Mouse (Mus musculus) retina, embryonic 14.5 days (tissue): Measurements from ENCODE around the gene Tmem259.

Experiments used
- DNase-seq: peaks from one replicate; pipeline ENCODE4 v3.0.0-alpha.2; 2015; ENCODE audit warnings: low spot score

The Tmem259 gene

DNA sequence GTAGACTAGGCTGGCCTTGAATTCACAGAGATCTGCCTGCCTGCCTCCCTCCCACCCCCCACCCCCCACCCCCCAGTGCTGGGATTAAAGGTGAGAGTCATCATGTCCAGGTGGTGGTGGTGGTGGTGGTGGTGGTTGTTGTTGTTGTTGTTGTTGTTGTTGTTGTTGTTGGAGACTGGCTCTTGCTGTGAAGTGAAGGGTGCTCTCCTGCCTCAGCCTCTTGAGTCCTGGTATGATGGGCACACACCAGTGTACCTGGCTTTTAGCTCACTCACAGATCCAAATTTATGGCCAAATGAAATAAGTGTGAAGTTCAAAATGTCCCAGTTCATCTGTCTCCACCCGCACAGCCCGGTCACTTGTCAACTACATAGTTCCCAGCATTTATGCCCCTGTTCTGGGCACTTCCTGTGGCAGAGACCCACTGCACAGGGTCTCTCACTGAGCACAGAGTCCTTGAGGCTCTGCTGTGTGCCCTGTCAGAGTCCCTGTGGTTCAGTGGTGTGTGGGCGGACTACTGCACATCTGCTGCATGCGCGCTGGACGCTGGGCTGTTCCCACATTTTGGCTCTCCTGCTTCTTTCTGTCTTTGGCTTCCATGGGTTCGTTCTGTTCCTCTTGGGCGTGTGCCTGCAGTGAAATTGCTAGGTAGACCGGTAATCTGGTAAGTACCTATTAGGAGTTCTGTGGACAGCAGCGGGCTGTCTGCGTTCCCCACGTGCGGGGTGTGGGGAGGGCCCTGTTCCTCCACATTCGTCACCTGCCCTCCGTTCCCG is 49.1 kb downstream of the Tmem259 start:
- no peak for DNase-seq

DNA sequence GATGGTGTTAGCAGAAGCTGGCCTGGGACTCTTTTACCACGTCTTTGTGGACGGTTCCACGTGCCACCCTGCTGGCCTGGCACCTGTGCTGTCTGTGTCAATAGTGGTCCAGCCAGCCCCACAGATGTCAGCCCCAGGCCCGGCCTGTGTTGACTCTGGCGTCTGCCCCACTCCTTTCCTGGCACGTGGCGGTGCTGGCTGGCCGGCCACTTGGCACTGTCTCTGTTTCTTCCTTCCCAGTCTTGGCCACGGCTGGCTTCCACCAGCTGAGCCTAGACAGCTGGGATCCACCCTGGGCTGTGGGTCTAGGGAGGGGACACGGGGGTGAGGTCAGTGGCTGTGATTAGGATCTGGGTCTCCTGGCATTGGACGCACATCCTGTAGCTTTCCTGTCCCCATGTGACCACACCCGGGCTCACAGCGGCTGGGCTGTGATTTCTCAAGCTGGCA is 49.8 kb downstream of the Tmem259 start:
- DNase-seq, result no peak

DNA sequence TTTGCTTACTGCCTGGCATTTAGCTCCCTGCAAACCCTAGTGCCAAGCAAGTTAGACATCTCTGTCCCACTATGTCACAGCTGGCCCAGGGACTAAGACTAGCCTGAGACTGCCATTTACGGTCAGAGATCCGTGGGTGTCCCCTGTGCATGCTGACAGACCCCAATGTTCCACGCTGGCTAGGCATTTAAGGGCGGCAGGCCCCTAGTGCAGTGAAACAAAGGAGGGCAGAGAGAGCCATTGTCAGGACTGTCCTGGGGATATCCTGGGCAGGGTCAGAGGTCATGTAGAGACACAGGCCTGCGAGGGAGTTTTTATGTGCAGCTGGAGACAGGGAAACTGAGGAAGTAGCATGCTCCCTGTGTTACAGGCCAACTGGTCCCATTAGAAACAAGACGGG is 50.3 kb downstream of the Tmem259 start:
- no peak for DNase-seq

DNA sequence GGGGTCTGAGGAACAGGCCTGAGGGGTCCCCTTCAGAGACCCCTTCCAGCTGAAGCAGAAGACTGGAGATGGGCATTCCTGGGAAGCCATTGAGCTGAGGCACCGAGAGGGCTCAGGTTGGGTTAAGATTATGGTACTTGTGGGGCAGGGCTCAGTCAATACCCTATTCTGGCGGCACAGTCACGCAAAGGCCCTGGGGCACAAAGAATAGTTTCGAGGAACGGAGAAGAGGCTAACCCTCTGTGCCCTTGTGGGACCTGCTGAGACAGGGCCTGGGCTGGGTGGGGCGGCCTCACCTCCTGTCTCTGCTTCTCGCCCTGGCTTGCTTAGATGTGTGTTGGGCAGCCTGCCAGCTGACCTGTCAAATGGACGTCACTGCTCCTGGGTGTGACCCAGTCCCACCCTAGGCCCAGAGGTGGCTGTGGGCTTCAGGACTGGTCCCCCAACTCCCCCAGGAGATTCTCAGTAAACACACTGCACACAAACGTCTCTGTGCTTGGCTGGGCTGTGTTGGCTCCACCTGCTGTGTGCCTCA is 50.9 kb downstream of the Tmem259 start:
- no peak for DNase-seq

DNA sequence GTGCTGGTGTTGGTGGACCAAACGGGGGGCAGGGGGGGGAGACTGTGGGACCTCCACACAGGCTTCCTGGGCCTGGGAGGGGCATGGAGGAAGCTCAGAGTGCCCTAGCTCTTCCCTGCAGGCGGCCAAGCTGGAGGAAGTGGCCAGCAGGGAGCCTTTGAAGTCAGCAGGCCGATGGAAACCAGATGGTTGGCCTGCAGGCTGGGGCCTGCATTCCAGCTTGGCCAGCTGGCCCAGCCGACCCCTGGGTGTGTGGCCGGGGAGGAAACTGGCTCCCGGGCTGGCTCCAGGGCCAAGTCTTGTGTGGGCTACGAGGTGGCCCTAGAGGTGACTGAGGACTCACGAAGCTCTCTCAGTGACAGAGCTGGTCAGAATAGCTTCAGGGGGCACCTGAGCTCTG is 51.4 kb downstream of the Tmem259 start:
- DNase-seq, result no peak

DNA sequence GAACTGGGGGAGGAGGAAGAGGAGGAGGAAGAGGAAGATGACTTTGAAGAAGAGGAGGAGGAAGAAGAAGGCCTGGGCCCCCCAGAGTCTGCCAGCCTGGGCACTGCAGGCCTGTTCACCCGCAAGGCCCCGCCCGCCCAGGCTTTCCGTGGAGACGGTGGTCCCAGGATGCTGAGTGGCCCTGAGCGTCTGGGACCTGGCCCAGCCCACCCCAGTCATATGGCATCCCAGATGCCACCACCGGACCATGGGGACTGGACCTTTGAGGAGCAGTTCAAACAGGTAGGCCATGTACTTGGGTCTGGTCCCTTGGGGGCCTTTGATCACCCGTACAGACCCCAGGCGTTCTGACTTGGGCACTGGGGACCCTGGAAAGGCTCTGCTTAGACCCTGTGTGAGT is 52.3 kb downstream of the Tmem259 start:
- DNase-seq, result no peak

DNA sequence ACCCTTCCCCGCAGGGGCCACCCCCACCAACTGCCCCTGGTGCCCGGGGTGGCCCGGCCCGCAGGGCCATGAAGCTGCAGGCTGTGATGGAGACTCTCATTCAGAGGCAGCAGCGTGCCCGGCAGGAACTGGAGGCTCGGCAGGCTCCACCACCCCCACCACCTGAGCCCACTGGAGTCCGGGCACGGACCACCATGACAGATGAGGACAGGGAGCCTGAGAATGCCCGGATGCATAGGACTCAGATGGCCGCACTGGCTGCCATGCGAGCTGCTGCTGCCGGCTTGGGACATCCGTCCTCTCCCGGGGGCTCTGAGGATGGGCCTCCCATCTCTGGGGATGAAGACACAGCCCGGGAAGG is 53.3 kb downstream of the Tmem259 start:
- DNase-seq, result no peak

DNA sequence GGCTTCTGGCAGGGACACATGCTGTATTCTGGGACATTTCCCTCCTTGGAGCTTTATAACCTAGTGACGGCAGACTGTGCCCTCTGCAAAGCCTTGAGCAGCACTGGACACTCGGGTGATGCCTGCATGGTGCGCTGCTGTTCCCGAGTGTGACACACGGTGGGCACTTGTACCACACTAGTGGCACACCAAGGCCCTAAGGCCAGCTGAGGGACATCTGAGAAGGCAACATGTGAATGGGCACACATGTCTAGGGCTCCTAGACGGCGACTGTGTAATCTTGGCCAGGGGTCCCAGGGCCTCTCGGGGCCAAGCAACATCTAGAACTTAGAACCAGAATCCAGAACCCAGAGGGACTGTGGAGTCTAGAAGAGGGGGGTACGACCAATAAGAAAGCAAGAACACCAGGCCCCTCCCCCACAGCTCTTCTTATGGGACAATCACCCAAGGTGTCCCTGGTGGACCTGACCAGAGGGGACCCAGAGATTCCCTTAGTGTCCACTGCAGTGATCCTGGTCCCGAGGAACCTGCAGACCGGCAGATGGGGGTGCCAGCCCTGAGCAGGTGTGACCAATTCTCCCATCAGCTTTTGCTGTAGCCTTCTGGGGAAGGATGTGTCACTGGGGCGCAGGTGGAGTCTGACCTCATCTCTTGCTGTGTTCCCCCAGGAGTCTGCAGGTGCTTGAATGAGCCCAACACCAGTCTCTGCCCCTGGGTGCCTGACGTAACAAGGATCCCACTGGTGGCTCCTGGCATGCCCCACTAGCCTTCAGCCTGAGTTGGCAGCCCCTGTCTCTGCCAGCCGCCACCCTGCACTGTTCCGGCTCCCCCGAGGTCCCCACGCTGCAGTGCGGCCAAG is 53.9 kb downstream of the Tmem259 start:
- DNase-seq, result no peak

DNA sequence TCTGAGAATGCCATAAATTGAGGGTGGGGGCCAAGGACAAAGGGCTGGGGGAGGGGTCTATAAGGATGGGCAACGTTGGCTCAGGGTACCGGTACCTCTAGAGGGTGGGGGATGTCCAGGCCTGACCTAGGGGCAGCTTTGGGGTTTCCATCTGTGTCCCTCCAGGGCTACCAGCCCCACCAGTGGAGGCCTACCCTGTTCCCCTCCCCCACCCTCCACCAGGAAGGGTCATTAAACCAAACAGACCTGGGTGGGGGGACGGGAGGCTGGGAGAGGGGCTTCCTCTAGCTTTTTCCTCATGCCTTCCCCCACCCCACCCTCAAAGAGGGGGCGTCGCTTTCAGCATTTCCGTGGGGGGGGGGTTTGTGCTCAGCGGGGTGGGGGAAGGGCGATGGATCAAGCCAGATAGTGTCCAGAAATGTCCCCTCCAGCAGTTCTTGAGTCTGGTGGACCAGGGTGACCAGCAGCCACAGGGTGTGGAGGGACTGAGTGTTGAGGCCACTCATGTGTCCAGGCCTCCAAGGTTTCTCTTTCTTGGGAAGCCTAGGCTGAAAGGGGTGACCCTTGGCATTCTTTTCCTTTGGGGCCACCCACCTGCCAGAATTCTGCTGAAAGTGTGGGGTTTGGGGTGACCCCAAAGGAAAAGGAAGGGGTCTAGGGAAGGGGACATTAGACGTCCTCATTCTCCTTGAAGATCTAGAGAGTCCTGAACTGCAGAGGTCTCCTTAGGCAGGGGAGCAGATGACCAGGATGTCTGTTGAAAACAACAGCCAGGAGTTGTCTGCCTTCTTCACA is 55.0 kb downstream of the Tmem259 start:
- DNase-seq, result no peak

DNA sequence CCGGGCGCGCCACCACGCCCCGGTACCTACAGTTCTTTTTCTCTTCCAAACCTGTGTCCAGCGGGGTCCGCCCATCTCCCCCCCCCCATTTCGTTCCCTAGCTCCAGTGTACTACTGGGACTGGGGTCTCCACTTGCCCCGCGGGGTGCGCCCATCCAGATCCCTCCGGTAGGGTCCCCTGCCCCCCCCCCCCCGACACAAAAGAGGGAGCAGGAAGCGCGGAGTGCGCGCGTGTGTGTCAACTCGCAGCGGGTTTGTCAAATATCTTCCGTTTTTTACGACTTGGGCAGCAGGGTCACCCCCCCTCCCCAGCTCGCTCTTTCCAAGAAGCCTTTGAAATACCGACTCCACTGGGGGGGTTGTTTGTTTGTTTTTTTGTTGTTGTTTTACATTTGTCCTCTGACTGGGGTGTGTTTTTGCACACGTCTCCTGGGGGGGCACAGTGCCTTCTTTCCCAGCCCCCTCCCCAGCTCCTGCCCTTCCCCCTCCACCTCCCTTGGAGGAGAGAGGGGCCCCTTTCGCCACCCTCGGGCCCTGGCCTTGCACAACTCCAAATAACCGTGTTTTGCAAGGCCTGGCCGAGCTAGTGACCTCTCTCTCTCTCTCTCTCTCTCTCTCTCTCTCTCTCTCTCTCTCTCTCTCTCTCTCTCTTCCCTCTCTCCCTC is 56.0 kb downstream of the Tmem259 start:
- no peak for DNase-seq

DNA sequence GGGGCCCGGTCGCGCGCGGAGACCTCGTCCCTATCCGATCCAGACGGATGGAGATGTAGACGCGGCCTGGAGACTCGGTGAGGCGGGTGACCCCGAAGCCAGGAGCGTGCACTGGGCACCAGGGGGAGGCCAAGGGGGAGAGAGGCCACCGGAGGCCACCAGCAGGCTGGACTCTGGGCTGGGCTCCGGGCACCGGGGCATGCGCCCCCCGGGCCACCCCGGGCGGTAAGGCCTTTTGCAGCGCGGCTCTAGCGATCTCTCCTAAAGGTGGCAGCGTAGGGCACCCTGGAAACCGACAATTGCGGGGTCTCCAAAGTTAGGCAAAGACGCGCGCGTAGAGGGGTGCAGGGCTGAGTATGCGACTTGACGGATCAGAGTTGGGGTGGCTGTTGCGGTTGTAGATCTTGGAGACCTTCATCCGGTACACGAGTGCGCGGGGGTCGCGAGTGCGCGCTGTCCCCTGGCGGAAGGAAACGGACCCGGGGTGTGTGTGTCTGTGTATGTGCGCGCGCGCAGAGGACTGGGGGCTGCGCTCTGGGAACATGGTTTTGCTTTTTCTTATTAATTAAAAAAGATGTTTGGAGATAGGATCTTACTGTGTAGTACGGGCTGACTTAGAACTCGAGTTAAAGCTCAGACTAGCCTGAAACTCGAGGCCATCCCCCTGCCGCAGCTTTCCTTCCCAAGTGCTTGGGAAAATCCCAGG is 56.7 kb downstream of the Tmem259 start:
- DNase-seq, result peak; percentile 66

DNA sequence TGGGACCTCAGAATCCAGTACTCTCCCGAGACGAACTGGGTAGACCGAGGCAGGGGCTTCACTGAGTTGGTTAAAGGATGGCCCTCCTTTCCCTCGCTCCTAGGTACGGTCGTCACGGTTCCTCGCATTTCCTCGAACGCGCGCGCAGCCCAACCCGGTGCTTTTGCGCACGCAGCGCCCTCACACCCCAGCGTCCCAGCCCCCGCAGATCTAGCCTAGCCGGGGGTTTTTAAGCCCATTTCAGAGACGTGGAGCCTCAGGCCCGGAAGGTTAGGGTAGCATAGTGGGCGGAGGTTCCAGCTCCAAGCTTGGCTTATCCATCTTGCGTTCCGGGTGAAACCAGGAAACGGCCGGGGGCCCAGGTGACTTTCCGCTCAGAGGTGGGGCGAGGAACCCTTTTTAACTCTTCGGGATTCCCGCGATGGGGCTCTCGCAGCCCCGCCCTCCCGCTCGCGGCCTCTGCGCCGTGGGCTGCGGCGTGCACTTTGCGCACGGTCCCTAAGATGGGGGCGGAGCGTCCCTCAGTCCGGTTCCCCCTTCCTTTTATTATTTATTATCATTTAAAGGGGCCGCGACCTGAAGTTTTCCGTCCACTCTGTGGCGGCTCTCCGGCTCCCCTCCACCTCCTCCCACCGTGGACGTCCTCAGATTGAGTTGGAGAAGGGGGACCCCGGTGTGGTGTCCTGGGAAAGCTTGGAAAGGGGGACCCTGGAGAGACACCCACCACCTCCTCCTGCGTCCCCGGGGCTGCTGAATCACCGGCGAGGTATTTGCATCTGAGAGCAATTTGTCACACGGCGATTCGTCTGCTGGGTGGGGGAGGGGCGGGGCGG is 57.4 kb downstream of the Tmem259 start, which contains the start of gene Arid3a:
TSS of gene Arid3a (plus strand) at position 553 of the 833 bp plus-strand sequence.
- peak; percentile 94 for DNase-seq

DNA sequence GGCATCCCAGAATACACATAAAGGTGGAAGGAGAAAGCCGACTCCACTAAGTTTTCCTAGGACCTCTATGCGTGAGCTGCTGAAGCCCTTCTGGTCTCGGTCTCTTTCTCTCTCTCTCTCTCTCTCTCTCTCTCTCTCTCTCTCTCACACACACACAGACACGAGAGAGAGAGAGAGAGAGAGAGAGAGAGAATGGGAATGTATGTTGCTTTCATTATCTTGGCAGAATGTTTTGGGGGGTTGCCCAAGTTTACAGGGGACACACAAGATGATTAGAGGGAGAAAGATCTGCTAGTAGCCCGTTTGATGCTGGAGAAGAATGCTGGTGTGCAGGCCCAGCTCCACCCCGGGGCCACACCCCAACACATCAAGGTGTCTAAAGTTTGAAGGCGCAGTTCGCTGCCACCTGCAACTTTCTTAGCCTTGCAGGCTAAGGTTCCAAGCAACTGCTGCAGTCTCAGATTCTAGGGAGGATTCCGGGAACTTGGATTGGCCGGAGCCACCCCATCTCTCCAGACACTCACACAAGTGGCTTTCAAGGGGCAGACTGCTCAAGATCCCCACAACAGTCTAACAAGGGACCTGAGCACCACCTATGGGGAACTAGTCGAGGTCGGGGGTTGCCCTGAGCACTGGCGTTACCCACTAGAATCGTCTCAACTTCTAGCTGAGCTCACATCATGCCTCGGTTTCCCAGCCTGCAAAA is 58.2 kb downstream of the Tmem259 start:
- no peak for DNase-seq

DNA sequence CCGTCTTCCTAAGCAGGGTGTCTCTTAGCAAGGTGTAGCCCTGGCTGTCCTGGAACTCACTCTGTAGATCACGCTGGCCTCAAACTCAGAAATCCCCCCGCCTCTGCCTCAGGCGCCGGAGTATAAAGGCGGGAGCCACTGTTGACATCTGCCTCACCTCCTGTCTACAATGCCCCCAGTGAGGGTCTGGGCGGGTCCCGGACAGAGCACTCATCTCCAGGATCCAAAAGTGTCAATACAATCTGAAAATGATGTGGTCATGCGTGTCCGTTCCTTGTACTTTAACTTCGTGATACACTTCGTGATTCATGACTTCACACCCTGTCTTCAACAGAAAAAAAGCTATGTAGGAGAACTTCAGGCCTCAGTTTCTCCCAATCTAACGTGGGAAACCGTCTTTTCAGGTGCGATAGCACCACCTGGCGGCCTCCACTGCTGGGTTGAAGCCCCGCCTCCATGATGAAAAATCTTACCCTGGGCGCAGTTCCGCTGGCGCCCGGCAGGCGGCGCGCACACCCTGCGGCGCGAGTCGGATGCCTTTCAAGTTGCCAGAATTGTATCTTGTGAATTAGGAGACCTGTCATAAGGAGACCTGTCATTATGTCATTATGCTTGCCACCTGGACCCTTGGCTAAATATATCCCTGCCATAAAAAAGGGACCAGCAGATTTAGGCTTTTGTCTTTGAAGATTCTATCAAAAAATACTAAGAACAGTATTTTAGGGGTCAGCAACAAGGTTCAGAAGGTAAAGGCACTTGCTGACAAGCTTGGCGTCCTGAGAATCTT is 58.9 kb downstream of the Tmem259 start:
- peak; percentile 93 for DNase-seq
